Mouse (Mus musculus) hematopoietic stem cell, adult 5-6 weeks (primary cell): ENCODE data around the gene Sec24a. TPM values are rescaled to one million over a fixed set of nuclear protein-coding genes. Genes with fewer than 3 reads are reported as not detected.
"Not testable (repeated sequence)": the region's sequence is repeated elsewhere in the genome, so short reads cannot be mapped to it uniquely, and the experiment has no call there.

Source experiments
- ATAC-seq, 2 experiments: fragments of 125-278 bp in 1 of 2; replicated peaks in 1 of 2; 2 replicates each; pipeline ENCODE4 v1.8.0; 2016 to 2017; ENCODE audit warnings: inconsistent platforms in 2 of 2, mild to moderate bottlenecking in 2 of 2, moderate number of reproducible peaks in 2 of 2, low read depth in 1 of 2, moderate TSS enrichment in 1 of 2; ENCODE audit not compliant: low FRiP score in 2 of 2, poor library complexity in 2 of 2, severe bottlenecking in 2 of 2, insufficient read depth in 1 of 2, low TSS enrichment in 1 of 2
- total RNA-seq: library from RNA; stranded (forward); fragments of 172-1452, 232-1000 nt; gene quantifications from 2 replicates; pipeline ENCODE4 v1.2.3, GENCODE M21; 2017

Gene Sec24a
- total RNA-seq, 1 experiment from 2014 or later: 7.1 TPM

DNA sequence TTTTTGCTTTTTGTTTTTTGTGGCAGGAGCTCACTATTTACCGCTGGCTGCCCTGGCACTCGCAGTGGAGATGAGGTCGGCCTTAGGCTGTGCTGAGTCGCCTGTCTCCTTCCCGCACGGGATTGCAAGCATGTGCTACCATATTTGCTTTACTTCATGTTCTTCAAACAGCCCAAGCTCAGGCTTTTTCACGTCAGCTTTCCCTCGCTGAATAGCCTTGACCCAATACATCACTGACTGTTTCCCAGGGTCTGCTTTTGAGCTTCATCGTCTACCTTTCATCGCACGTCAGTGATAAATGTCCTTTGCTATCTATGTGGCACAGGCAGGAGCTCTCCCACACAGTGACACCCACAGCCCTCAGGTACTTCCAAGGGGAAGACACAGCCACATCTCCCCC, 42.4 kb downstream of the Sec24a start:
- no peak for ATAC-seq

DNA sequence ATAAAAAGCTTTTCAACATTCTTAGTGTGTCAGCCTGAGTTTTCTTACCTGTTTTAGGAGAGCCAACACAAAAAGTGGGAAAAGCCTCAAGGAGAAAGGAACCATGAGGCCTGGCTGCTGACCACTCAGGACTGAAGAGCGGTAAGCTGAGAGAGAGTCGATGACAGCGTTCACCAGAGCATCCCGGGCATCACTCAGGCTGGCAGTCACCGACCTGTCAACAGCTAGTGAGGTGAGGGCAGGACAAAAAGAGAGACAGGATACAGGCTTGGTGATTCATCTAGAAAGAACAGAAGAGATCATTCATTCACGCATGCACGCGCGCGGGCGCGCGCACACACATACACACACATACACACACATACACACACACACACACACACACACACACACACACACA, 56.4 kb downstream of the Sec24a start:
- no peak for ATAC-seq

DNA sequence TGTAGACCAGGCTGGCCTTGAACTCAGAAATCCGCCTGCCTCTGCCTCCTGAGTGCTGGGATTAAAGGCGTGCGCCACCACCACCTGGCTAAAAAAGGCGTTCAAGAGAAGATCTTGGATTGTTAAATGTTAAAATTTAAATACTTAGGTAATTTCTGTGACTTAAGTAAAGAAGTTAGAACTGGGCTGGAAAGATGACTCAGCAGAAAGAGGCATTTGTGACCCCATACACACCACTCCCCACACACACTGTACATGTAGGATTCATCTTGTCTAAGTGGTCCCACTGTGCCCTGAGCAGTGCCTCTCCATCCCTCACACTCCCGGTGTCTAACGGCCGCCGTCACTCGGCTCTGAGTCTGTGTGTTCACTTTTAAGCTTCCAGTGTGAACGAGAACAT, 57.0 kb downstream of the Sec24a start:
- no peak for ATAC-seq

DNA sequence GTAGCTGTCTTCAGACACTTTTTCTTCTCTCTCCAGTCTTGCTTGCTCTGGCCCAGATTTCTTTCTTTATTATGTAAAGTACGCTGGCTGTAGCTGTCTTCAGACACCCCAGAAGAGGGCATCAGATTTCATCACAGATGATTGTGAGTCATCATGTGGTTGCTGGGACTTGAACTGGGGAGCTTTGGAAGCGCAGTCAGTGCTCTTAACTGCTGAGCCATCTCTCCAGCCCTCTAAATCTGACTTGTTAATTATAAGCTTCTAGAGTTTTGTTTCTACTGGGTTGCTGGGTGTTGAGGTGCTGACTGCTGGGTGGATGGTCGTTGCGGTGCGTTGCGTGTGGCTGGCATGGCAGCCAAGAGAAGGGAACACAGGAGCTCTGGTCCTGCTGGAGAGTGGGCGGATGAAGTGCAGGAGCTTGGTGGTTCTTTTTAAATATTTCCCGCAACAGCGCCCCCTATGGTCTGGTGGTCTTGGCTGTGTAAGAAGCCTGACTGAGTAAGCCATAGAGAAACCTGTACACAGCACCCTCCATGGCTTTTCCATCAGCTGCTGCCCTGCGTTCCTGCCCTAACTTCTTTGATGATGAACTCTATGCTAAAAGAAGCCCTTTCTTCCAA, 59.9 kb downstream of the Sec24a start:
- no peak for ATAC-seq

DNA sequence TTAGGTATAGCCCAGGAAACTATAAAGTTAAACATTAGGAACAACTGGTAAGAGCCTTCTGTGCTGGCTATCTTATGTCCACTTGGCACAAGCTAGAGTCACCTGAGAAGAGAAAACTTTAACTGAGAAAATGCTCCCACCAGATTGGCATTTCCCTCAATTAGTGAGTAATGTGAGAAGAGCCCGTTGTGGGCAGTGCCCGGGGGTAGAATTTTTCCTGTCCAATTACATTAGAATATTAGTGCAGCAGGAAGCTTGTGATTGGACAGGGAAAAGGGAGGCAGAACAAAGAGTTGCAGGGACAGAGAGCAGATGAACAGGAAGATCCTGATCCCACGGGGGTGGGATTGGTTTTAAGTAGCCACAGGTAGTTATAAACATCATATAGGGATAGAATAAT, 60.6 kb downstream of the Sec24a start:
- no peak for ATAC-seq

DNA sequence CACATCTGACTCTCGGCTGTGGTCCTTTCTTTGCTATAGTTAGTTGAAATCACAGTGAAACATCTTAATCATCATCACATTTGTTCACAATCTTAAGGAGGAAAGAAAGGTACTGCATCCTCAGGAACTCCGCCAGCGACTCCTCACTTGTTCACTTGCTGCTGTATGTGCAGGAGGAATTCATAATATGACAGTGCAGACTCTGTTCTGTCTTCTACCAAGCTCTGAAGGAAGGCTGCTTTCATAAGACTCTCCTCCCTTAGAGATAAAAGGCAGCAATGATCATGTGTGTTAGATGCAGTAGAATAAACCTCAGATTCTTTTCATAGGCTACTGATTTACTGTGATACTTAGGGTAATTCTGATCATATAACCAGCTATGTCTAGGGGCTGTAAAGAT, 68.5 kb downstream of the Sec24a start:
- ATAC-seq: no peak

DNA sequence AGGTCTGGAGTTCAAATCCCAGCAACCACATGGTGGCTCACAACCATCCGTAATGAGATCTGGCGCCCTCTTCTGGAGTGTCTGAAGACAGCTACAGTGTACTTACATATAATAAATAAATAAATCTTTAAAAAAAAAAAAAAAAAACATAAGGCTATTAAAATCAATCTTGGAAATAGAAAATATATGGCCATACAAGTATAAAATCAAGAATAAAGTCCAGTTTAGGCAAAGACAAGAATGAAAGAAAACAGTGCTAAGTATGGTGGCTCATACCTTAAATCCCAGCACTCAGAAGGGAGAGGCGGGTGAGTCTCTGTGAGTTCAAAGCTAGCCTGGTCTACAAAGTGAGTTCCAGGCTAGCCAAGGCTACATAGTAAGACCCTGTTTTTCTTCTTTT, 72.8 kb downstream of the Sec24a start:
- not testable (repeated sequence) for ATAC-seq

DNA sequence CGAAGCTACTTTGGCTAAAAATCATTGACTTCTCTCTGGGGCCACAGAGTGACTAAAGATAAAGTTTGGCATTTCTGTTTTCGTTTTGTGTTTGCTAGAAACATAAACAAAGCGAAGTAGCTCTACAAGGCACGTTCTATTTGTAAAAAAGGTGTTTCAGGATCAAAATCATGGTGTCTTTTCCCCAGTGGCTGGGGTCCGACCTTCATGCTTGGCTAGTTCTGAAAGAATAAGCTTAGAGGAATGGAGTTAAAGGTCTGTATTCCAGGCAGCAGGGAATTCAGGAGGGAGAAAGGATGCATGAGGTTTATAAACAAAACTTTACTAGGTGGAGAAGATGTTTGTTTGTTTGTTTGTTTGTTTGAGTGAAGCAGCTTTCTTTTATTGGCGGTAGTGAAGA, 74.1 kb downstream of the Sec24a start:
- no peak for ATAC-seq

DNA sequence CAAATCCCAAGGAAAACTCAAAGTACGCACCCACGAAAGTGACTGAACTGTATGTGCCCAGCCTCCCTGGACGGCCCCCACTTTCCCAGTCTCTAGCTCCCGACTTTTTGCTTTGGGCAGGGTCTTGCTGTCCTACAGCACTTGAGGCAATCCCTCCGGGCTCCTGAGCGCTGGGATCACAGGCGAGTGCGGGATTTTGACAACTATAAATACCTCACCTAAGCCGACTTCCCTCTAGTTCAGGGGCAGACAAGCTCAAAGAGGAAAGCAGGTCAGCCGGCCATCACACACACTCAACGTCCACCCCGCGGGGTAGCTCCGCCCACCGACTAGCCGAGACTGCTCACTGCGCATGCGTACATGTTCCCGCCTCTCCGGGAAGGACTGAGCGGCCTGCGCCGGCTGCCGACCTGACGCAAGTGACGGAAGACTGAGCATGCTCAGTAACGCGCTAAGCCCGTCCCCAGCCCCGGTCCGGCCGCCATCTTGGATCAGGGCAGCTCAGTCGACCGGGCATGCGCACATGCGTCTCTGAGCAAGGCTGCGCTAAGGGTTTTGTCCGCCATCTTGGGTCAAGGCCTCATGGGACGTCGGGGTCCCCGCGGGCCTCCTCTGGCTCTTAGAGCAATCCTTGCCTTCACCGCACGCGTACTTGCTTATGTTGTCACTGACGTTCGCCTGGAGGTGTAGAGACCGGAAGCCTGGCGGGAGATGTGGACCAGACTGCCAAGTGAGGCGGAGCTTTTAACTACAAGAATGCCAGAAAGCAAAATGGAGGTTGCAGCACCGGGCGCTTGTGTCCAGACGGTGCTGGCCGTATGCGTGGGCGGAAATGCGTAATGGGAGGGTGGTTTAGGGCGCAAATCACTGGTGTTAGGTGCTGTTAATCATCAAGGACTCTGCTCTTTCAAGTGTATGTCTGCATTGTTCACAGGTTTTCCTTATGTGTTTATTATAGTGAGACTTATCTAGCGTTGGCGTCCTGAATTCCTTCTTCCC, 74.8 kb downstream of the Sec24a start, which contains the start of gene 0610009B22Rik:
0610009B22Rik (minus strand) TSS at position 545 of the 999 bp plus-strand sequence.
- peak; percentile 97 to 98 for ATAC-seq

DNA sequence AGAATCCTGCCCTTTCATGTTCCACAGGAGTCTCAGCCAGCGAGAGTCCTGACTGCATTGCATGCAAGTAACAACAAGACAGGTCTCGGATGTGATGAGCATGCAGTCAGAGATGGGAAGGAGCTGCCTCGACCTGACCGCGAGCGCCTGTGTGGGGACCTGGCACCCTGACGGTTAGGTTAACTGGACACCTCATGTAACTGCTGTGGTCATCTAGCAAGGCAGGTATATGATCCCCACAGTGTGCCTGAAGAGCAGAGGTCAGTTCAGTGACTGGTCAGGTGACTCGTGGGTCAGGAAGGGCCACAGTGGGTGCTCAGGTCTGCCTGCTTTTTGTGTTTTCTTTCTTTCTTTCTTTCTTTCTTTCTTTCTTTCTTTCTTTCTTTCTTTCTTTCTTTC, 81.5 kb downstream of the Sec24a start:
- peak in 1 of 2 experiments; percentile 18; a peak in 1 of 4 replicates for ATAC-seq

DNA sequence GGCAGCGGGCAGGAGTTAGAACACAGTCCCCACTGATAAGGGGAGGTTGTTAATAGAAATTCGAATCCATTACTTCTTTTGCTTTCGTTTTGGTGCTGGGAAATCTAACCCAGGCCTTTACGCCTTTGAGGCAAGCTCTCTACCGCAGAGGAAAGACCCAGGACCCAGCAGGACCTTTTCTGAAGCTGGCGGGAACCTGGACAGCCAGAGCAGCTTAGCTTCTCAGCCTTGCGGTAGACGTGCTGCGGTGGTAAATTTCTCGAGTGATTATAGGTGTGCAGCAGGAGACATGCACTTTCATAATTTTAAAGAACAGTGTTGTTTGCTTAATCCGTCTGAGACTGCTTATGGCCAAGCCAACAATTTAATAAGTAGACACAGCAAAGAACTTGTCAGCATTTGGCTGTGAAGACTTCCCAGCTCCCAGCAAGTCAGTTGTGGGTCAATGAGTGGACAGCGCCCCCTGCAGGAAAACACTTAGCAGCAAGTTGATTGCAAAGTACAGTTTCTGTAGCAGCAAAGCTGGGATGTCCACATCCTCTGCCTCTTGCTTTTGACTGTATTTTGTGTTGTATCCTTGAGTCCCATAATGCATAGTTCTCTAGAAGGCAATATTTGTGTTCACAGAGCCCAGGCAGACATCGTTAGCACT, 82.0 kb downstream of the Sec24a start:
- ATAC-seq: peak; percentile 80 to 87

DNA sequence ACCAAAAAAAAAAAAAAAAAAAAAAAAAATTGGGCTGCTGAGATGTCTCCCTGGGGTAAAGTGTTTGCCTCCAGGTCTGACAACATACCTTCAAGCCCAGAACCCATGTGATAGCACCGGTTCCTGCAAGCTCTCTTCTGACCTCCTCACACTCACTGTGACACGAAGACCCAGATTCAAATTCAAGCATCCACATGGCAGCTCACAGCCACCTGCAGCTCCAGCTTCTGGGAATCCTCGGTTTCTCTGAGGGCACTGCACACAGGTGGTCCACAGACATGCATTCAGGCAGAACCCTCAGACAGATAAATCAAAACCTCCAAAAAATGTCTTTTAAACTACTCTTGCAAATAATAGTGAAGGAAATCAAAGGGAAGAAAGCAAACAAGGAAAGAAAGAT, 84.0 kb downstream of the Sec24a start:
- no peak for ATAC-seq

DNA sequence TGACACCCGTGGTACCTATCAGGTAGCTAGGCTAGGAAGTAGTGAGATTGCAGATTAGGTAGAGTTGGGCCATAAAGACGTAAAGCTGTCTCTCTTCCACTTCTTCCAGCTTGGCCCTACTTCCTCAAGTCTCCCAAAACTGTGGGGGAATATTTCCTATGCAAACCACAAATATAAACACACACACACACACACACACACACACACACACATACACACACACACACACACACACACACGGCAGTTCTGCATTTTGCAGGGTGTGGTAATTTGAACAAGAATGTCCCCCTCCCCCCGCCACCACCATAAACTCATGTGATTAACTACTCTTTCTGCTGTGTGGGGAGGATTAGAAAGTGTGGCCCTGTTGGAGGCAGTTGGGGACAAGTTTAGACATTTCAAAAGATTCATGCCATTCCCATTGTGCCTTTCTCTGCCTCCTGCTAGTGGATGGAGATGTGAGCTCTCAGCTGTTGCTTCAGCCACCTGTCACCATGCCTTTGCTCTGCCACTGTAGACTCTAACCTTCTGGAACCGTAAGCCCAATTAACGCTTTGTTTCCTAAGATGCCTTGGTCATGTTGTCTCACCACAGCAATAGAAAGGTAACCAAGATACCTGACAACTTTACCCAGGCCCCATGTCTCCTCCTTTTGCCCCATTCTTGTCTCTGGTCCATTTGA, 85.6 kb downstream of the Sec24a start:
- ATAC-seq: peak in 1 of 2 experiments; percentile 31; a peak in 2 of 4 replicates

DNA sequence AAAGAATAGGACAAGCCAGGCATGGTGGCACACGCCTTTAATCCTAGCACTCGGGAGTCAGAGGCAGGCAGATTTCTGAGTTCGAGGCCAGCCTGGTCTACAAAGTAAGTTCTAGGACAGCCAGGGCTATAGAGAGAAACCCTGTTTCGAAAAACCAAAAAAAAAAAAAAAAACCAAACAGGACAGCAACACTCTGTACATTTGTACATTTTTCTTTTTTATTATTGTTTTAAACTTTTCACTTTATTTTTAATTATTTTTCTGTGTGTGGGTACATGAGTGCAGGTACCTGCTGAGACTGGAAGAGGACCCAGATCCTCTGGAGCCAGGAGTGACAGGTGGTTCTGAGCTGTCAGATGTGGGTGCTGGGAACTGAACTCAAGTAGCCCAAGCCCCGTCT, 88.0 kb downstream of the Sec24a start:
- ATAC-seq: no peak

DNA sequence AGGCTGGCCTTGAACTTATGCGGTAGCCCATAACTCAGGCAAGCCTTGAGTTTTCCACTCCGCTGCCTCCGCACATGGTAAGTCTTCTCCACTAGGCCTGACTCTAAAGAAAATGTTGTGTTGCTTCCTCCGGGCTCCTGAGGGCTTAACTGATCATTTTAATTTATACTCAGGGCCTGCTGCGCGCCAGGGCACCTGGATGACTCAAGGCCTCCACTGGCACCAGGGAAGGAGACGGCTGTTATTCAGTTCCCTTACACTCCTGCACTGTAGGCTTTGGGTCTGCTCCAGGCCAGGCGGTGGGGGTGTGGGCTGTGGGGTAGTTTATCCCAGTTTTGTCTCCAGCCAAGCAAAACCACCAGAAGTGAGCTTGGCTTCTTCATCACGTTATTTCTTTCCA, 90.1 kb downstream of the Sec24a start:
- ATAC-seq: no peak

DNA sequence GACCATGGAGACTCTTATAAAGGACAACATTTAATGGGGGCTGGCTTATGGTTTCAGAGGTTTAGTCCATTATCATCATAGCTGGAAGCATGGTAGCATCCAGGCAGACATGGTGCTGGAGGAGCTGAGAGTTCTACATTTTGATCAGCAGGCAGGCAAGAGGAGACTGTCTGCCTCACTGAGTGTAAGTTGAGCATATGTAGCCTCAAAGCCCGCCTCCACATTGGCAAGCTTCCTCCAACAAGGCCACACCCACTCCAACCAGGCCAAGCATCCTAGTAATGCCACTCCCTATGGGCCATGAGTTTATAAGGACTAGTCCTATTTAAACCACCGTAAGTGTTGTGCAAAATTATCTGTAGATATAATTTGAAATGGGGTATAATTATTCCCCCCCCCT, 92.1 kb downstream of the Sec24a start:
- no peak for ATAC-seq

DNA sequence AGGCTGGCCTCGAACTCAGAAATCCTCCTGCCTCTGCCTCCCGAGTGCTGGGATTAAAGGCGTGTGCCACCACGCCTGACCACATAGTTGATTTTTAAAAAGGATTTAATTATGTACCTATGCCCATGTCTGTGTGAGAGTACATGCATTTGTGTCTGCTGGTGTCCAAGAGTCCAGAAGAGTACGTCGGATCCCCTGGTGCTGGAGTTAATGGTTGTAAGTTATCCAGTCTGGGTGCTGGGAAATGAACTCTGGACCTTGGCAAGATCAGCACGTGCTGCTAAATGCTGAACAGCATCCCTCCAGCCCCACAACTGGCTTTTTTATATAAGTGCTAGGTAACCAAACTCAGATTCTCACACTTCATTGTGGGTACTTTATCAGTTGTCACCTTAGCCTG, 92.6 kb downstream of the Sec24a start:
- no peak for ATAC-seq
